Mouse (Mus musculus) heart, postnatal 25 days (tissue): ENCODE data around the gene Sik3. TPM values are rescaled to one million over a fixed set of nuclear protein-coding genes. Genes with fewer than 3 reads are reported as not detected.
A peak's percentile ranks its signal among the peaks of the same experiment; 100 is the strongest.

Experiments
- DNase-seq: peaks from one replicate; pipeline ENCODE4 v3.0.0; 2022; ENCODE audit warnings: low spot score
- intact Hi-C: fragments of 180-260 bp; cut with DNase I; formaldehyde crosslinking; loops from one replicate; pipeline ENCODE4 v1.15.1; 2025
- total RNA-seq, 2 experiments: library from RNA; stranded (reverse); gene quantifications; 2 replicates each; pipeline ENCODE4 v1.2.3; 2021

Gene Sik3
- total RNA-seq, 2 experiments from 2014 or later = 65.6 to 67.2 TPM

DNA sequence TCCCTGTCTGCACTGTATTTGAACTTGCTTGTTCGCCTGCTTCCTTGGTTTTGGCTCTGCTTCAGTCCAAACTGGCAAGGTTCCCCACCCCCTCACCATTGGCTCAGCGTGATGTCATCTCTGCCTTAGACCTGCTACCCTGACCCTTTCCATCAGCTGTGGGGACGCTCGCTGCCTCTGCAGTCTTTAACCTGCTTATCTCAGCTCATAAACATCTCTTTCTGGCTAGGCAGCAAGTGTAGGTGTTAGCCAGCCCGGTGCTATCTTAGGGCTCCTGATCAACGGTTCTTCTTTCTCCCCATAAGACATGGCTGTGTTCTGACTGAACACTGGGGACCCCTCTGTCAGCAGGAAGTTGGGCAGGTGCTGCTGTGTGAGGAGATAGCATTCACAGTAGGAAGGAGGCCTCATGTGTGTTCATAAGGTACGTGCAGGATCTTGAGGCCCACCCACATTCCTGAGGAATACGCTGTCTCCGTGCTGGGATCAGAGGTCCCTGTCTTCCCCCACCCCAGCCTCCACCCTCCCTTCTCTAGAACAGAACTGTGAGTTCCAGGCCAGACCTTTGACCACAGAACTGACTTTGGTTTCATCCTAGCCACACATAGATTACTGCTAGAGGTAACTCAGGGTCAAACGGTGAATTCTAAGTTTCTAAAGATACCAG is 194.3 kb downstream of the Sik3 start:
- DNase-seq = no peak
- intact Hi-C loops = no loop called here

DNA sequence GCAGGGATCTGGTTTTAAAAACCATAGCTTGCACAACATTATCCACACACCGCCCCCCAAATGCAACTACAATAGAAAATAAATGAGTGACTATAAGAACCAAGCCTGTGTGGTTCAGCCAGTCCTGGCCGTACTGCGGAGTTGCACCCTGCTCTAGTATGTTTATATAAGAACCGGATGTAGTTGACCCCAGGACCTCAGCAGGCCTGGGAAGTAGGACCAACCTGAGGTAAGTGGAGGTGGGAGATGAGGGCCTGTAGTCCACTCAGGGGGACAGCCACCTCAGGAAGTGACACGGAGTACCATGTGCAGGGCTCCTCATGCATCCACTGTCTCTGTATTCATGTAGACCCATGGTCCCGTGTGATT is 194.9 kb downstream of the Sik3 start:
- no peak for DNase-seq
- intact Hi-C loops = no loop called here

DNA sequence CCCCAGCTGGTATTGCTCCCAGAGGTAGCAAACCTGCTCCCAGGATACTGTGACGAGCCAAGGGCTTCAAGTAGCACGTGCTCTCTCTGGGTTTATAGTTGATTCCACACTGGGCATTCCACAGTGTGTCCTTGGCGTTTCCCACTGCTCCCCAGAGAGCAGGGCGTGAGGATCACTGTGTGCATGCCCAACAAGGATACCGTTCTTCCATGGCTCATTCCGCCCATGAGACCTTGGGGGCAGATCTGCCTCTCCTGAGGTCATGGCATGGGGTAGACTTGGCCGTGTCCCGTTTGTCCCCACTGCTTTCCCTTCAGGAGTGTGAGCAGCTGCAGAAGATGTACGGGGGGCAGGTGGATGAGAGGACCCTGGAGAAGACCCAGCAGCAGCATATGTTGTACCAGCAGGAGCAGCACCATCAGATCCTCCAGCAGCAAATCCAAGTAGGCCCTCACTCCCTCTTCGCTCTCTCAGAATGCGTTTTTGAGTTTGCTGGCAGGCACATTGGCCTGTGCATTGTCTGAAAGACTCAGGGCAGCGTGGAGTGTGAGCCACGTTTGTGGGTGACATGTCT is 195.9 kb downstream of the Sik3 start:
- intact Hi-C loops = no loop called here
- no peak for DNase-seq

DNA sequence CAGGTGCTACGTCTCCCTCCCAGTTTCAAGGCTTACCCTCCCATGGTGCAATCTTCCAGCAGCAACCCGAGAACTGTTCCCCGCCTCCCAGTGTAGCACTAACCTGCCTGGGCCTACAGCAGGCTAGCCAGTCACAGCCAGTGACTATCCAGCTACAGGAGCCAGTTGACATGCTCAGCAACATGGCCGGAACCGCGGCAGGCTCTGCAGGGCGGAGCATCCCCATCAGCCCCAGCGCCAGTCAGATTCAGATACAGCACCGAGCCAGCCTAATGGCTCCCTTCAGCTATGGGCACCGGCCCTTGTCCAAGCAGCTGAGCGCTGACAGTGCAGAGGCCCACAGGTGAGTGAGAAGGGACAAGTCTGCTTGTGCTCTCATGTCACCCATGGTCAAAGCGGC is 197.9 kb downstream of the Sik3 start:
- DNase-seq = no peak
- intact Hi-C loops = no loop called here

DNA sequence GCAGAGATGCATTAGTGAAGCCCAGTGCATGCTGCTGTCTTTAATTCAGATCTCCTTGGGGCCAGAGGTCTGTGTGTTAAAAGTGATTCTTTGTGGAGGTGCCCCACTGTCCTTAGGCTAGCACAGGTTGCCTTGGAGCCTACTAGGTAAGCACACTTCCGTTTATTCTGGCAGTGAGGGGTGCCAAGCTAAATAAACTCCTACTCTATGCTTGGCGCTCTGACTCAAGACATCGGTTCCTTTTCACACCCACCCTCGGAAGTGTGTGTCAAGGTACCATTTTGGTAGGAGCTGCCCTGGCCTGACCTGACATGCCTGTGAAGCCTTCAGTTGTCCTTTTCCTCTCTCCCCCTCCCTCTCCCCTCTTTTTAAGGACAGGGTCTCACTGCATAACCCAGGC is 201.7 kb downstream of the Sik3 start:
- no peak for DNase-seq
- intact Hi-C loops = no loop called here

DNA sequence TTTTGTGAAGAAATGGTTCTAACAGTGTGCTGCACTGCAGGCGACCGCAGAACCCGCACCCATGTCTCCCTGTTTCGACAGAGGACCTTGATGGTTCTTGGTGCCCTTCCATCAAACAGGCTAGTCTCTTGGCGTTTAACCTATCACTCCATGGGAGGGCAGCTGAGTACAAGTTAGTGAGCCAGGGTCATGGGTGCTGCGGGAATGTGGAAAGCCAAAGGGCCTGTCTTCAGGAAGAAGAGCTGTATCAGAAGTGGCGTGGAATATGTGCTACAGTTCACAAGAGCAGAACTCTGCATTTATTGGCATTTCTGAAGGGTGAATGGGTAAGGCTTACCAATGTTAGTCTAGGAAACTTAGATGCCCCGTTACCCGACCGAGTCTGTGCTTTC is 202.3 kb downstream of the Sik3 start:
- intact Hi-C loops = no loop called here
- DNase-seq = no peak

DNA sequence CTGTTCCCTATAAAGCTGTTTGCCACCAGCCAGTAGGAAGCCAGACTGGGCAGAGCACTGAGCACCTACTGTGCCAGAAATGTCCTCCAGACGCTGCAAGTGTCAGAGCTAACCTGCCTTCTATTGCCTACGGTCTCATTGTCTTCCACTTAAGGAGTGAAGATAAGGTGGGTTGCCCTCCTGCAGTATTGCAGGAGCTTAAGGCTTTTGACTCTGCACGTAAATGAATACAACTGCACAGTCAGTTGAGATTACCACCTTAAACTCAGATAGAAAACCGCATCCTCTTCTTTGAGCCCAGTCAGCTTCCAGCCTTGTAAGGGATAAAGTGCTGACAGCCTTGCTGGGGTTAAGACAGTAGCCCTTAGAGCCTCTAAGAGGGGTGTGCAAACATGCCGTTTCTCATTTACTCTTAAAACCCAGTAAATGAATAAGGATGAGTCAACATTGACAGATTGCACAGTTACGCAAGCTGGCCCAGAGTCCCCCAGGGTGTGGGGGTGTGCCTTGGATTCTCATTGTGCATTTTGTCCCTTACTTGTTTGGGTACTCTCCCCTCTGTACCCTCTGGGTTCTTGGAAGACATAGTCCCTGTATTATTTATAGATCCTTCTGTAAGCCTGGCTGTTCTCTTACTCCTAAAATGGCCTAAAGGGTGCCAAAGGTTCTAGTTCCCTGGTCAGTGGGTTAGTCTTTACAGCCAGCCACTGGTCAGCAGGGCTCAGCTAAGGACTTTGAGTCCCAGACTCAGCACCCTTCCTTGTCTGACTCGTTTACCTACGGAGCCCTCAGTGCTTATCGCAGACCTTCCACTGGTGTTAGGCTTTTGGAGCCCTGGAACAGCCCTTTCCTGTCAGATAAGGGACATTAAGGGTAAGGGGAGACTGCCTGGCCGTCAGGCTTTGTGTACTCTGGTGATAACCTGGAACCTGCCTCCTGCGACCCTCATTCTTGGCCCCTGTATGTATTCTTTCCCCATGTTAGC is 203.0 kb downstream of the Sik3 start:
- intact Hi-C loops = no loop called here
- DNase-seq = no peak

DNA sequence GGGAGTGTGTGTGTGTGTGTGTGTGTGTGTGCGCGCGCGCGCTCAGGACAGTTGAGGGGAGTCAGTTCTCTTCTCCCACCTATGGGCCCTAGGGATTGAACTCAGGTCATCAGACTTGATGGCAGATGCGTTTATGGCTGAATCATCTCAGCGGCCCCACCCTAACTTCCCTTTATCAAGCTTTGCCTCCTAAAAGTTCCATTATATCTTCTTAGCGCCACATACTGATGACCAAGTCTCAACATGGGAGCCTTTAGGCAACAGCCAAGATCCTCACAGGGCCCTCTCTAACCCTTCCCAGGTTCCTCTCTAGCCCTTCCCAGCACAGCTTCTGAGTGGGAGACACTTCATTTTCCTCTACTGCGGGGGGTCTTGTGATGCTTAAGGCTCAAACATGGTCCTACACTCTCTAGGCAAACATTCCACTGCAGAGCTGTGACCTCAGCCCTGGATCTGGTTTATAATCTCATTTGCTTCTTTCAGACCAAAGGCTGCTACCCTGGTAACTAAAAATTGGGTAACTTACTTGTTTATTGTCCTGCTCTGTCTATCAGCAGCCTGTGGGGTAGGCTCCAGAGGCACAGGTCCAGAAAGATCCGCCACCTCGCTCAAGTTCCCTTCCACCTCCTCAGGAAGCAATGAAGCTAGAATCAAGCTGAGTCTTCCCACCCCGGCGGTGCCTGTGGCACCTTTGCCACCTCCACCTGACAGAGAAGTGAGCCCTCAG is 204.3 kb downstream of the Sik3 start:
- no peak for DNase-seq
- intact Hi-C loops = no loop called here

DNA sequence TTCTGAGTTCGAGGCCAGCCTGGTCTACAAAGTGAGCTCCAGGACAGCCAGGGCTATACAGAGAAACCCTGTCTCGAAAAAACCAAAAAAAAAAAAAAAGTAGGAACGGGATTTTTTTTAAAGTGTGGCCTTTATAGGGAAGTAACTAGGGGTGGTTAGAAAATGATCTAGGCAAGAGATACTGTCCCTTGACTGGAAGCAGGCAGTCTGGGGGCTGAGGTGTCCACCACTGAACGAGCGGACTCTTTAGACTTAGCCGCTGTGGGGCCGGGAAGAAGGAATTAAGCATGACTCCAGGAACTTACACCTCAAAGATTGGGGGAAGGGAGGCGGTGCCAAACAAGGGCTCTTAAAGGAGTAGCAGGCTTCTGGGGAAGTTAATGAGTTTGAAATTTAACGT is 205.6 kb downstream of the Sik3 start:
- intact Hi-C loops = no loop called here
- DNase-seq = no peak

DNA sequence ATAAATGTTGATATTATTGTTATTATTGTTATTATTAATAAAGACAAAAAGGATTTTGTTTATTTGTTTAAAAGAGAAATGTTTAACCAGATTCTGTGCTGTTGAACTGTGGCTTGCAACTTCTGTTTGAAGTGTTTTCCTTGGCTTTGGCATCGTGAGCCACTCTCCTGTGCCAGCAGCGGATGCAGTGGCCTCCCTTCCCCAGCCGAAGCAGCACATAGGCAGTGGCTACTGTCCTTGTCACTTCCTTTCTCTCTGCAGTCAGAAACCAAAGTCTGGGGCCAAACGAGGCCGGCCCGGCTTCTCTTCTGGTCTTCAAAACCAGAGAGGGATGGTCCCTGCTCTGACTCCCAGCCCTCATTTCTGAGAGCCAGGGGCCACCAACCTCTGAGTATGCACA is 210.5 kb downstream of the Sik3 start:
- no peak for DNase-seq
- intact Hi-C loops = no loop called here

DNA sequence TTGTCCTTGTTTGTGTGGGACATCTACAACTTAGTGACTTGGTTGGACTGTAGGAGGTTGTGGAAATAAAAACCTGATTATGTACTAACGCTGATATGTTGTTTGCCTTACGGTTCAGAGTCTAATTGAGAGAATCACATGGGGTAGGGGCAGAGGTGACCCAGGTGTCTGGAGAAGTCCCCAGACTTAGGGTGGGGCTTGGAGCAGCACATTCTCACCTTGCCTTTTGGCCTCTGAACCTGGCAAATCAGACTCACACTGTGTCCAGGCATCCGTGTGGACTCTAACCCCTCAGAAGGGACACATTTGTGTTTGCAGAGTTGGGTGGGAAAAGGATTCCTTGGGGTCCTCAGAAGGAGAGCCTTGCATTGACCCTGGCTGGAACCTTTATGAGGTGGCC is 211.5 kb downstream of the Sik3 start:
- DNase-seq = no peak
- intact Hi-C loops = no loop called here

DNA sequence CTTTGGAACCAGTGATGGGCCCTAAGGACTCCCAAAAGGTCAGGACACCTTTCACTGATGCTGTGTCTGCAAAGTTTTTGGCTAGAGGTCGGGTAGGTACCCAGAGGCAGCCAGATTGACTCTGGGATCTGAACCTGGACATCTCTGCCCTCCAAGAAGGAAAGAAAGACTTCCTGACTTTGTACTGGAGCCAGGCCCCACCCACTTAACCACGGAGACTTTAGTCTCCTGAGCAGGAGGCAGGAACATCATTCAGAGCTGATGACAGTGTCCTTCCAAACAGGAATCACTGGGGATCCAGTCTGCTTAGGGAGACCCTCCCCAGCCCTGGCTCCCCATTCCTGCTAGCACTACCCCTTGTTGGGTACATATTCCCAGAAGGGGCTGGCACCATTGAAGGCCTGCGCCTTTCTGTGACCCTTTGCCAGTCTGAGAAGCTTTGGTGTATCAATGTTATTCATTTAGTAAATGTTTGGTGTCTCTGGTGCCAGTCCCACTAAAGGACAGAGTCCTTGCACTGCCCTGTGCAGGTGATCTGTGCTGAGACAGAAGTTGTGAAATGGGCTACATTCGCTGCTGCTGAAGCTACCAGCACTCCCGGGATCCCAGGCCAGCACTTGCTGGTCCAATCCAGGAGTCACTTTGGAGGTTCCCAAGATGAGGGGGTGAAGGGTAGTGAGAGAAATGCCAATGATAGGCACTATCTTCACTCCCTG is 212.5 kb downstream of the Sik3 start:
- no peak for DNase-seq
- intact Hi-C loops = no loop called here

DNA sequence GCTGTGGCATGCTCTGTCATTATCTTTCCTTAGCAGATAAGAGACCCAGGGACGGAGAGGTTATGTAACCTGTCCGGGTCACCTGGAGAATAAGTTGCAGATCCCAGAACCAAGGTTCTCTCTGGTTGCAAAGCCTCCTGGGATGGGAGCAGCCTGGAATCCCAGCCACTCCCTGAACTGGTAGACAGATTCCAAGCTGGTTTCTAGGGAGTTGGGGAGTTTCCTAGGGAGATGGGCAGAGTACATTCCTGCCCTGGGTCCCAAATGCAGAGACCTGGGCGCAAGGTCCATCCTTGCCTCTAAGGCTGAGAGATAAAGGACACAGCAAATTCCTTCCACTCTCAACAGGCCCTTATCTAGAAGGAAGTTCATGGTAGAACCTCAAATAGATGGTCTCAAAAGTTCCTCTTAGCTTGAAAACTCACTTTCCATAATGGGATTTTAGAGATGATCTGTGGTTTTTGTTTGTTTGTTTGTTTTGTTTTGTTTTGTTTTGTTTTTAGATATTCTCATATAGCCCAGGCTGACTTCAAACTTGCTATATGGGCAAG is 214.5 kb downstream of the Sik3 start:
- no peak for DNase-seq
- intact Hi-C loops = no loop called here

DNA sequence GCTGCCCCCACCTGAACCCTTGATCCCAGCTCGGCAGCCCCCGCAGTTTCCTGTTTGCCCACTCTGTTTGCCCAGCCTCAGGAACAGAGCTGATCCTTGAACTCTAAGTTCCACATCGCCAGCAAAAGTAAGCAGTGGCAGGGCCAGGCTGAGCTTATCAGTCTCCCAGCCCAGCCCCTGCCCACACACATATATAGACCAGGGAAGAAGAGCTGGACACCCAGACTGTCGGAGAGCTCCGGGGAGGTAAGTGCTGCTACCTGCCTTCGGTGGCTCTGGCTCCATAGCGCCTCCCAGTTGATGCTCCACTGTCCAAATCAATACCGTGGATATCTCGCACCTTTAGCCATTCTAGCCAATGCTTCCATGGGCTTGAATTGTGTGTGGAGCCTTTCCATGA is 215.9 kb downstream of the Sik3 start, which contains the start of gene Apoa1:
Gene Apoa1 (plus strand): TSS at position 90 of the 400 bp plus-strand sequence.
- intact Hi-C loops = no loop called here

DNA sequence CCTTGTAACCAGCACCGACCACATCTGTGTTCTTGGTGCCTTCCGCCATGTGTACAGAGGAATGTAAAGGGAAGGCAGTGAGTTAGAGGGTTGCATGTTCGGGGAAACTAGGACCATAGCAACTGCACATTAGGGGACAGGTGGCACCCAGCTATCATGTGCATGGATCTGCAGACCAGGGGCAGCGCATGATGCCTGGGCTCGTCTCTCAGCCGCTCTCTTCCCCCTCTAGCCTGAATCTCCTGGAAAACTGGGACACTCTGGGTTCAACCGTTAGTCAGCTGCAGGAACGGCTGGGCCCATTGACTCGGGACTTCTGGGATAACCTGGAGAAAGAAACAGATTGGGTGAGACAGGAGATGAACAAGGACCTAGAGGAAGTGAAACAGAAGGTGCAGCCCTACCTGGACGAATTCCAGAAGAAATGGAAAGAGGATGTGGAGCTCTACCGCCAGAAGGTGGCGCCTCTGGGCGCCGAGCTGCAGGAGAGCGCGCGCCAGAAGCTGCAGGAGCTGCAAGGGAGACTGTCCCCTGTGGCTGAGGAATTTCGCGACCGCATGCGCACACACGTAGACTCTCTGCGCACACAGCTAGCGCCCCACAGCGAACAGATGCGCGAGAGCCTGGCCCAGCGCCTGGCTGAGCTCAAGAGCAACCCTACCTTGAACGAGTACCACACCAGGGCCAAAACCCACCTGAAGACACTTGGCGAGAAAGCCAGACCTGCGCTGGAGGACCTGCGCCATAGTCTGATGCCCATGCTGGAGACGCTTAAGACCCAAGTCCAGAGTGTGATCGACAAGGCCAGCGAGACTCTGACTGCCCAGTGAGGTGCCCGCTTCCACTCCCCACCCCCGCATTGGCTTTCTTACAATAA is 217.2 kb downstream of the Sik3 start:
- peak; percentile 60 for DNase-seq
- intact Hi-C loops = no loop called here

More for the DNA sequence above, 215.9 kb downstream of the Sik3 start, which contains the start of gene Apoa1:
- no peak for DNase-seq

DNA sequence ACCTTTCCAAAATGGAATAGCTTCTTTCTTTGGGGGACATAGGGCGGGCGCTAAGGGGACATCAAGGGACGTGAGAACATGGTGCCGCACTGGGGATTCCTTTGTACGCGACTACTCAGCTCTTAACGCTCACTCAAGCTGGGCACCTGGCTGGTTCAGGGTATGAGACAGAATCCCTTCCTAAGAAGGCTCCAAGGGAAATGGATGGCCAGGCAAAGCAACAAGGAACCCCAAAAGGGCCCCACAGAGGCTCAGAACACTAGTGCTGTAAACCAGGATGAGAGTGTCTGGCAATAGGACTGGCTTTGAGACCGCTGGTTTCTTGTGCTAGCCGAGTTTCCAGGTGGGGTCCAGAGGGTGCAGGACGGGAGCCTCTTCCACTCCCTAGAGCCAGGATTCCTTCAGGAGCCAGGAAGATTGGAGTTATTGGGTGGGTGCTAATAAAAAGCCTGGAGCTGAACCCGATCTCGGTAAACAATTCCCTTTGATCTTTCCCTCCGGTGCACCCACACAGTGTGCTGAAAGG is 217.9 kb downstream of the Sik3 start:
- intact Hi-C loops = no loop called here
- no peak for DNase-seq

DNA sequence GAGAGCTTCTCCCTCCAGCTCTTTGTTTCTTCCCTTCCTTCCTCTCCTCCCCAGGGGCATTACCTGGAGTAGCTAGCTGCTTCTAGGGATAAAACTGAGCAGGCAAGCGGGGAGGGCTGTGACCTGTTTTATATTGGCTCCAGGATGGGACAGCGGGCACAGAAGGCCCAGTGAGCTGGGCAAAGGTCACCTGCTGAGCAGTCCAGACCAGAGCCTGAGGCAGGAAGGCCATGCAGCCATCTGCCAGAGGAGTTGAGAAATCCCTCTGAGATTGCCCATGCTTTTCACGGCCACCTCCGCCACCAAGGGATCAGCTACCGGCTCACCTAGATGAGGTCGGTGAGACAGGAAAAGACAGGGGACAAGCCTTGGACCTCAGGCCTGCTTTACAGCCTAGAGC is 222.6 kb downstream of the Sik3 start:
- intact Hi-C loops = no loop called here
- no peak for DNase-seq

DNA sequence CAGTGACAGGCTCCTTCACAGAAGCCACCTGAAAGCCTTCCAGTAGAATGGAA is 222.8 kb downstream of the Sik3 start, which contains the start of gene Apoc3:
Gene Apoc3 (minus strand): TSS at position 41 of the 53 bp plus-strand sequence.
- no peak for DNase-seq
- intact Hi-C loops = no loop called here

DNA sequence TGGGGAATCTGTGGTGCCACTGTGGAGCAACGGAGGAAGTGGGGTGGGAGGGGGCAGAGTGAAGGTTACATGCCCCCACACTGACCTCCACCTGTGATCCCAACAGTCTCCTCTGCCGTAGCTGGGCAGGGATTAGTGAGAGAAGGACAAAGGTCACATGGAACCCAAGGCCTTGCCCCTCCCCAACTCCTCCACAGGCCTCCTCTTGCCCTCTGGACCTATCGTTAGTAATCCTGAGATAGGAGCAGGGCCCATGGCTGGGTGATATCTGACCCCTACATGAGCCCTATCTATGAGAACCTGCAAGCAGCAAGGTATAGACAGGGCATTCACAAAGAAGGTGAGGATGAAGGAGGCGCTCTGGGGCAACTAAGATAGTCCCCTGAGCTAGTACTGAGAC is 223.0 kb downstream of the Sik3 start:
- DNase-seq = no peak
- intact Hi-C loops = no loop called here
